Mouse (Mus musculus): ENCODE measurements around the gene Etv6.

Gene Etv6

DNA sequence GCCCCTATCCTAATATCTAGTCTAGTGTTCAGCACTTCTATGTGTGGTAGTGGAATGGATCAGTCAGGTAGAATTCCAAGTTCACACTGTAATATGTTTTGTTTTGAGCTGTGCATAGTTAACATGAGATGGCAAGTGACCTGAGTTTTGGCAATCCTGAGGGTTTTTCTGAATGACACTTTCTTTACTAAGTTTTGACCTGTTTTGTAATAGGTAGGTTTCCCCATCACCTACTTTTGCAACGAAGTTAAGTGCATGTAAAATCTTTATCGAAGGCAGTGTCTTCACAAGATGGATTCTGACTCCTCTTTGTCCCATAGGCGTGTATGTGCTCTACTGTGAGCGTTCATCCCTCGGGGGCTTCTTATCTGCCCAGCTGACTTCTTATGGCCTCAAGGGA, 74.7 kb downstream of the Etv6 start:
- in situ Hi-C loops (cut with MboI, MseI), result no loop called here

DNA sequence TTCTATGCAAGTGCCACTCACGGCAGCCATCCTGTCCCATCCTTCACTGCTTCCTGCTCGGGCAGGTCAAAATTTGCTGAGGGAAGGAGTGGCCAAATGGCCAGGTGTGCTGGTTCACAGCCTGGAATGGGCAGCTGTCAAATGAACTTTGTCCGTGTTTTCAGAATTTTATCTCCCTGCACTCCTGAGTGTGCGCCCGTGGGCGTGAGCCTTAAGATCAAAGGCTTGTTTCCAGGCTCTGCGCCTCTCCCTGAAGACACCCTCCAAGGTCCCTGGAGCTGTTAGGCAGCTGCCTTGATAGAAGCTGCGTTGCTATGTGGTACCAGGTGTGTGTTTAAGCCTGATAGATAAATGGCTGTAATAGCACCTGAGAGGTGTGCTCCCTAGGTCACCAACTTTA, 76.1 kb downstream of the Etv6 start:
- in situ Hi-C loops (cut with MboI, MseI), result no loop called here

DNA sequence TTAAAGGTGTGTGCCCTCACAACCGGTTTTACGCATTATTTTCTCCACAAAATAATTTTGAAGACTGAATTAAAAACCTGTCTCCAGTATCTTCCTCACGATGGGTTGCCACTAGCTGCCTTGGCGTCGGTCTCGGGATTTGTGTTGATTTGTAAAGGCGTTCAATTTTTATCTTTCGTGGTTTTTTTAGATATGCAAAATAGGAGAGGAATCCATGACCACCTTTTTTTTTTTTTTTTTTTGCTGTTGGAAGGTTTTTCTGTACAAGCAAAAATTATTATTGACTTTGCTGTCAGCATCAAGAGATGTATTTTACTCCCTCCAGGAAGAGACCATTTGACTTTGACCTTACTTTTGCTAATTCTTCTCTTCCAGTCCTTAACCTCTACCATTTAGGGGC, 77.3 kb downstream of the Etv6 start:
- in situ Hi-C loops (cut with MboI, MseI), result no loop called here

DNA sequence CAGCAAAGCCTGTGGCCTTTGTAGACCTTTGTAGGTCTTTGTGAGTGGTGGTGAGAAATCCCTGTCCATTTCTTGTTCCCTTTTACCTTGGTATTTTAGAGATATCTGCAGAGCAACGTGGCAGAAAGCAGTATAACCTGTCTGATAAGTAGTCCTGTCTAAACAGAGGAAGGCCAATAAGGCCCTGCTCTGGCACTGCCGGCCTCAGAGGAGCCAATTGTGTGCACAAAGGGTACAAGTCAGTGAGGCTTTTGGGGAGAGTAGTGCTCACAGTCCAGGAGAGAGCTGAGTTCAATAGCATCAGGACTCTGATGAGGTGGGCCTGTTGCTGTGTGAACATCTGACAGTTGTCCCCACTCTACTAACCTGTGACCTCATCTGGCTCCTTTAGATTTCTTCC, 77.7 kb downstream of the Etv6 start:
- in situ Hi-C loops (cut with MboI, MseI), result no loop called here

DNA sequence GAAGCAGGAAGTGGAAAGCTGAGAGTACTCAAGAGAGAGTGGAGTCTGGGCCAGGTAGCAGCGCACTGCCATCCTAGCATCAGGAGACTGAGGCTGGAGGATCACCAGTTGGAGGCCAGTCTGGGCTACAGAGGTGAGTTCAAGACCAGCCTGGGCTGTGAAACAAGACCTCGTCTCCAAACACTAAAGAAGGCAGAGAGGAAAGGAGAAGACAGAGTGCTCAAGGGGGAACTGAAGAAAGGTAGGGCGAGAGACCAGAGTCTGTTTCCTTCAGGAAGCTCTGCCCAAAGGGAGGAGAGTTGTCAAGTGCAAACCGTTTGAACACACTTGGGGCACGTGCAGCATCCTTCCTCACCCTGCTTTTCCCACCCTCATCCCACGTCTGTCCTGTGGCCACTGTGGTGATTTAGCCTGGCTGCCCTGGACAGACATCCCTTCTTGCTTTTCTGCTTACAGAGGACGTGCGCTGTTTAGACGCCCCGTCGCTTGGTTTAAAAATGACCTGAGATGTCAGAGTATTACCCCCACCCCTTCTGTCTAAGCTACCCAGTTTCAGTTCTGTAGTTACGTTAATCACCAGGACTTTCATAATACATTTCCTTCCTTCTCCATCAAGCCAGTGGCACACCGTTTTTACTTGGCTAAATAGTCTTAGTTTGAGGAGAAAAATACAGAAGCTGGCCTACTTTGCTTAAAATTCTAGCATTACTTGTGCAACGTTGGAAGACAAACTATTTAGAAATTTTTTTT, 79.9 kb downstream of the Etv6 start:
- in situ Hi-C loops (cut with MboI, MseI), result no loop called here

DNA sequence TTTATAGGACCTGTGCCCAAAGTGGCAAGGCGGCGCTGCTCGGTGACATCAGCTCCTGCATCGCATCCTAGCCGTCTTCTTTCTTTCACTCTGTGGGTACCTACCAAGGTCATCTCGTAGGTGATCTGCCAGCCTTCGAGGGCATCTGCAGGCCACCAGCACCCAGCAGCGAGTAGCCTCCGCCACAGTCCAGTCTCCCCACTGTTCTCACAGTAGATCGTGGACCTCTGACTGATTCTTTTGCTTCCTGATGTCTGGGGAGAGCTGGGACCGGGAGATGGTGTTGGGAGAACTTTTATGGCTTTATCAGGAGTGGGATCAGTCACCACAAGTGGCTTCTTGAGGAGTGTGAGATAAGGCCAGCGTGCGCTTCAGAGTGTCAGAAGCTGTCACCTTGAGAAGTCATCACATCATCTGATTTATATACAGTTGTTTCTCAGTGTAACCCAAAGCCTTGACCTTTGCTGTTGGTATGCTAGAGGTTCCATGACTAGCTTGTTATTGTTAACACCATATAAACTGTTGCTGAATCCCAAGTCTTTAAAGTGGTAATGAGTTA, 82.0 kb downstream of the Etv6 start:
- in situ Hi-C loops (cut with MboI, MseI), result no loop called here

DNA sequence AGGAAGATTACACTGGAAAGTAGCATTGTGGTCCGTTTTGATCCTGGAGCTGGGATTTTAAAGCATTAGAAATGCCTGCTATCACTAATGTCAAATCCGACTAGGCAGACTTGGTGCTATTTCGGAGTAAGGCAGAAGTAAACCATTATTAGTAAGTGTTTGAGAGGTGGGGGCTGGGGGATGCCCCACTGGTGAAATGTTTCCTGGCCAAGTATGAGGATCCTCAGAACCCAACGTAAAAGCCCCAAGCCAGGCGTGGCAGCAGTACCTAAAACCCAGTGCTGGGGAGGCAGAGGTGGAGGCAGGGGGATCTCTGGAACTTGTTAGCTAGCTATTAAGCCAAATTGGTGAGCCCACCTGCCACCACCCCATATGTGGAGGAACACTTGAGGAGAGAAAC, 83.0 kb downstream of the Etv6 start:
- in situ Hi-C loops (cut with MboI, MseI), result no loop called here

DNA sequence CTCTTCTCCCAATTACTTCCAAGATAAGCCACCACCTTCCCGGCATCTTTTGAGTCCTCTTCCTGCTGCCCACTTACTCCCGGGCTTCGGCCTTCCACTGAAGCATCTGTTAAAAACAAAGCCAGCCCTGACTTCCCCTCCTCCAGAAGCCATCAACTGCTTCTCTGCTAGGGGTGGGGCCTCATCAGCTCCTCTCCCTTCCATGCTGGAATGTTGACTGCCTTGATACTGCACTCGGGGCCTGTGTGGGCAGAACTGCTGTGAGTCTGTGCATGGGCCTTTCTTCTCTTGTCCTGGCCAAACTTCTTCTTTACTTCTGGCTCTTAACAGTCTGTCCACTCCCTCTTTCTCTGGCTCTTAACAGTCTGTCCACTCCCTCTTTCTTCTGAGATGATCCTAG, 83.6 kb downstream of the Etv6 start:
- in situ Hi-C loops (cut with MboI, MseI), result no loop called here

DNA sequence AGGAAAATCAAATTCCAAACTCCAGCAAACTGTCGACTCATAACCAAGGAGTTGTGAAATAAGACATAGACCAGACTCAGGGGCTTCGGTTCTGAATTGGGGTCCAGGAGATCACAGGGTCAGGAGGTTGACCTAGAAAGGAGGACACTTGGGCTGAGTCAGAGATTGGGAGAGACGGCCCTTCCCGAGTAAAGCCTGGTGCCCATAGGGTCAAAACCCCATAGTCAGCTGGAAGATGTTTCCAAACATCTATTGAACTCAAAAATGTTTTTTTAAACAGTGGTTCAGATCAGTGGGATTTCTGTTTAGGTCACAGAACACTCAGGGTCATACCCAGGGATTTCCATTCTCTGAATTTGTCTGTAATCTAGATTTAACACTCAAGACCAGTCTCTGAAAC, 84.7 kb downstream of the Etv6 start:
- in situ Hi-C loops (cut with MboI, MseI), result no loop called here

DNA sequence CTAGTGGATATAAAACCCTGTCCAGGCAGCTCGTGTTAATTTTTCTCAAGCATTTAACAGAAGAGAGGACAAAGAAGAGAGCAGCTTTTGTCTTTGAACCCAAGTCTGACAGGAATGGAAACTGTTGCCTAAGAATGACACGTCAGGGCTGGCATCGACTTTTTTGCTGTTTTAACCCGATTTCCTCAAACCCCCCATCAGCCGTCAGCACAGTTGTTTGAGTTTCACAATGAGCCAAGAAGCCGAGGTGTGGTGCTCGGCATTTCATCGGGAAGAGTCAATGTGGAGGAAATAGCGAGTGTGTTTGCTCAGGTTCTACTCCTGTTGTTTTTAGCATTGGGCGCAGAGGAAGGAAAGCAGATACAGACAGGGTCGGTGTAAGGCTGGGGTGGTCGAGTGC, 85.2 kb downstream of the Etv6 start:
- in situ Hi-C loops (cut with MboI, MseI), result no loop called here

DNA sequence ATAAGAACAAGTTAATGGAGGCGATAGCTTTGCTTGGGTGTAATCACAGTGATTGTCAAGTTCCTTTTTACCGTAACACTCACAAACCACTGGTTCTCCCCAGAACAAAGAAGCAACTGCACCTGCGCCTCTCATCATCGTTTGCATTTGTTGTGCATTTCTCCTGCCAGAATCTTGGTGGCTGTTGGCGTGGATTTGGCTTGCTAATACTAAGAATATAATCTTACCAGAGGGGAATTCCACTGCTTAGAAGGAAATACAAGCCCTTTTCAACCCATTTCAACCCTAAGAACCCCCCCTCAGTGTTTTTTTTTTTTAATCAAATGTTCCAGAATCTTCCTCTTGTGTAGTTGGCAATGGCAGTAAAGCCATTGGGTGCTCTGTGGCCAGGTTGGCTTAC, 87.4 kb downstream of the Etv6 start:
- in situ Hi-C loops (cut with MboI, MseI), result no loop called here

DNA sequence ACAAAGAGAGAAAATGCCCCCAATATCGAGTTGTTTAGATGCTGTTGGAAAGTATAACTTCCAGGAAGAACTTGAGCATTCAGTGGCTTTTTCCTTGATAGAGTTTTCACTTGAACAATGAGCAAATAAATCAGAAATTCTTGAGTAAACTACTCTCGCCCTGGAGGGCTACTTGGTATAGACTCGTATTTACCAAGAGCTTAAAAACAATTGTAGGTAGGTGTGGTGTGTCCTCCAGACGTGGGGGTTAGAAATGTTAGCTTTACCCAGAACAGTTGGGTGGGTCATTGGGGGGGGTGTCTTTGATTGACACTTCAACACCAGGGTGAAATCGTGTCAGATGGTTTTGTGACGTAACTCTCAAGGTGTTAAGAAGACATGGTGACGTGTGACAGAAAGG, 88.0 kb downstream of the Etv6 start:
- in situ Hi-C loops (cut with MboI, MseI), result no loop called here

DNA sequence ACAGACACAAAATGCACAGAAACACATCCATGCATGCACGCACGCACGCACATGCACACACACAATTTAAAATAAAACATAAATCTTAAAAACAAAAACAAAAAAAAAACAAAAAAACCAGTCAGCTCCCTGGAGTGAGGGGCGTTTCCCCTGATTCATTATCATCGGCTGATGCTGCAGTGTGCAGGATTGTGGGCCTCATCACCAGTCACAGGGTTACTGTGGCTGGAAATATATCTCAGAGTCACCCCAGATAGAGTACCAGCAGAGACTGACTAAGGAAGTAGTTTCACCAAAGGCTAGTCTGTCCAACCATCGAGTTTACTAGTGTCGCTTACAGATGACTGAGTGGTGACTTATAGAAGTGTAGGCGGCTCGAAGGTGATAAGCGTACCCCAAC, 88.8 kb downstream of the Etv6 start:
- in situ Hi-C loops (cut with MboI, MseI), result no loop called here

DNA sequence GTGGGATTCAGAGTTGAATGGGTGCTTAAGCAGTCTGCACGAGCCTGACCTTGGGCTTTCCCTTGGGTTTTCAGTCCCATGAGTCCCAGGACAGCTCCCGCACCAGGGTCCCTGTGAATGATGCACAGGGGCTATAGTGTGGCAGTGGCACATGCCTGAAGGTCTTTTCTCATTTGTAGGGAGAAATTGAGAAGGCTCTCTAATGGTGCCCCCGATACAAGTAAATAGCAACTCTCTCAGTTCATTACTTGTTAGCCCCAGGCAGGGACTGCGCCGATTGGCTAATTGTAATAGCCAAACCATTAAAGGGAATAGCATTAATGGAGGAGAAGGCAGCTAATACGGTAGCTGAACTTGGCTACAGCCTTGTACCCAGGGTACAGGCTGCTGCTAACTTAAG, 92.5 kb downstream of the Etv6 start:
- in situ Hi-C loops (cut with MboI, MseI), result loop anchor here (25.0 kb wide), 1 partner anchor 1834 kb away; no protein-coding TSS in a partner anchor

DNA sequence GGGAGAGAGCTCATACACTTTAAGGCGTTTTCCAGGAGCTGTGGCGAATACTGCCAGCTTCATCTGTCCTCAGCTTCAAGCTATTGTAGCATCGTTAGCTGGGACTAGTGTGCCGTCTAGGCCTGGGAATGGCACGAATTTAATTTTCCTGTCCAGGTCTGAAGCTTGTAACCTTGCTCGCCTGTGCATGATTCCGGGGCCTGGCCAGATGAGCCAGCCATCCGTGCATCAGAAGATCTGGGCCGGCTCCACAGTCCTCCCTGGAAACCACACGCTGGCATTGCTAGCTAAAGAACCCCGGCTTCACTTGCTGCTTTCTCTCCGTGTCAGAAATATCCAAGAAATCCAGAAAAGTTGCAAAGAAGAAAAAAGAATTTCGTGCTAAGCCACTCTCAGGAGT, 93.1 kb downstream of the Etv6 start:
- in situ Hi-C loops (cut with MboI, MseI), result loop anchor here (25.0 kb wide), 1 partner anchor 1834 kb away; no protein-coding TSS in a partner anchor

DNA sequence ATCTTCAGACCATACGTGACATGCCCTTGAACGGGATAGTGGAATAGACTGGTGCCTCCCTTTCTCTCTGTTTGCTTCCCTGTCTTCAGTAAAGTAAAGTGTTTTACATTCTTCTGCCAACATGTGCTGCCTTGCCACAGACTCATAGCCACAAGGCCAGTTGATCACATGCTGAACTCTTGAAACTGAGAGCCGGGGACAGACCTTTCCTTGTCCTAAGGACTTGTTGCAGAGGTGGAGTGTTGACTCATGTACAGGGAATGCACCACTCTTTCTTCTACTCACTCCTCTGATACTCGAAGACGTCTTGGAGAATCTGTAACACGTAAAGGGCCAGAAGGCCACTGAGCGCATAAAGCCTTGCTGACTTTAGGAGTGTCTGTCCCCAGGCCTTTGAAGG, 94.3 kb downstream of the Etv6 start:
- in situ Hi-C loops (cut with MboI, MseI), result loop anchor here (25.0 kb wide), 1 partner anchor 1832 kb away; no protein-coding TSS in a partner anchor

DNA sequence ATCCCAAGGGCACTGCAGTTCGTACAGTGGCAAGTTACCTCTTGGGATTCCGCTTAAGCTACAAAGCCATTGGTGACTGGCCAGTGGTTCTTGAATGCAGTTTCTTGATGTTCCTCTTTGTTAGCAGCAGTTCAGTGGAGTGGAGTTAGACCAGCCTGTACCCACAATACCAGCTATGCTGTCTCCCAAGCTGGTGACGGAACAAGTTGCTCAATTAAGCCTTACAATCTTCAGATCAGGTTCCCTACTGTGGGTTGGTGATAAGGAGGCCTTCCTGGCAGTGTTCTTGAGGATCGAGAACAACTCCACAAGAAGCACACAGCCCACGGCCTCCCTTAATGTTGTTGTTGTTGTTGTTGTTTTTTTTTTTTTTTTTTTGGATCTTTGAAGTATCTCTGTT, 95.3 kb downstream of the Etv6 start:
- in situ Hi-C loops (cut with MboI, MseI), result loop anchor here (25.0 kb wide), 1 partner anchor 1831 kb away; no protein-coding TSS in a partner anchor

DNA sequence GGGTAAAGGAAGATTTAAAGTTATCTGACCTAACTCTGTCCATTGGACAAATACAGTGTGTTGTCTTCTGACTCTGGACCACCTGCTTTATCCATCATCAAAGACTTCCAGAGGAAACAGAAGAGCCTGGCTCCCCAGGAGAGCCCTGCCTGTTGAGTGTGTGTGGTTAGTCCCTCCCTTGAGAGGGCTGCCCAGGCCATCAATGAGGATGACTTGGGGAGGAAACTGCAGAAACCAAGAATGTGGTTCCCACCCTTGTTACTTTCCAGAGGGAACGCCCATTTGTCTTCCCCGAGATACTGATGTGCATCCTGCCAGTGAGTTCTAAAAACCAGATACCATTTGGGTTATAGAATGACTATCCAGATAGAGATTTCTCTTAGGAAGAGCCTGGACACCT, 96.1 kb downstream of the Etv6 start:
- in situ Hi-C loops (cut with MboI, MseI), result loop anchor here (25.0 kb wide), 1 partner anchor 1831 kb away; no protein-coding TSS in a partner anchor

DNA sequence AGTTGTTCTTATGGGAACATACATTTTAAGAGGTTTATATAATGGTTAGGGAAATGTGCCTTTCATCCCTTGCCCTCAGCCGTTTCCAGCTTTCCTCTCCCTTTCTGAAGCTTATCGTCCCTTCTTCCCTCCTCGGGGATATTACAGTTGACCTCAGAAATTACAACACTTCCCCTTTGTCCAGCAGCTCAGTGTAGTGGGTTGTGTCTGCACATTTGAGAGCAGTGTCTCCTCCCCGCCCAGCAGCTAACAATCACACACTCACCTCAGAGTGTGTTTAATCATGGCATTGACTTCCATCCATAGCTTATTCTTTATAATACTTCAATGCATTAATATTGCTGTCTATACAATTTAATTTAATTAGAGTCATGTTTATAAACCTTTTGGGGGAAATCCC, 98.3 kb downstream of the Etv6 start:
- in situ Hi-C loops (cut with MboI, MseI), result loop anchor here (25.0 kb wide), 1 partner anchor 1829 kb away; no protein-coding TSS in a partner anchor

DNA sequence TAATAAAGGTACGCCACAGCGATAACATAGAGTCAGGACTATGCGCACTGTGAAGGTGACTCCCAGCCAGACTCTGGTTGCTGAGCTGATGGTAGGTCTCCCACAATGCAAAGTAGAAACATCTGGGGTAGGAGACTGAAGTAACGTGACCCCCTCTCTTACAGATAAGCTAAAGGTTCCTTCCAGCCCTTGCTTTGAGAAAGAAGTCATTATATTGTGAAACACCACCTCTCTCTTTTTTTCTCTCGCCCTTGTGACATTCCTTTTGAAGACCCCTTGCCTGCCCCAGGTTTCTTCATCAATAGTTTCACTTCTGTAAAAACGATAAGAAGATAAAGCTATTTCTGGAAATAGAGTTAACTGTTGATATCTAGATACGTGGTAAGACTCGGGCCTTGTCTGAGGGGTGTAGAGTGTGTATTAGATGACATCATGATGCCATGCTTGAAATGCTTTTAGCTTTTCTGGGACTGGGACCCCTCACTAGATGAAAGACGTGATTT, 99.4 kb downstream of the Etv6 start:
- in situ Hi-C loops (cut with MboI, MseI), result loop anchor here (25.0 kb wide), 1 partner anchor 1827 kb away; no protein-coding TSS in a partner anchor

DNA sequence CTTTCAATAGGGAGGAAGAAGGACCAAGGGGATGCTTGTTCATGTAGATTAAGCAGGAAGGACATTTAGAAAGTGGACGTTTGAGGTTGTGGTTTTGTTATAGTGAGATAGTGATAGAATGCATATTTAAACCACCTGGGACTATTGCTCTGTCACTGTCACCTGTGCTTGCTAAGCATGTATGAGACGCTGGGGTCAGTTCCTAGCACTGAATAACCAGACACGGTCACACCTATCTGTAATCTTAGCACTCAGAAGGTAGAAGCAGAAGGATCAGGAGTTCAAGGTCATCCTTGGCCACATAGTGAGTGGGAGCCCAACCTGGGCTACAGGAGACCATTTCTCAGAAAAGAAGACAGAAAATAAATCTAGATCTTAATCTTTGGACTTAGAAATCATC, 100.8 kb downstream of the Etv6 start:
- in situ Hi-C loops (cut with MboI, MseI), result loop anchor here (25.0 kb wide), 1 partner anchor 1826 kb away; no protein-coding TSS in a partner anchor

DNA sequence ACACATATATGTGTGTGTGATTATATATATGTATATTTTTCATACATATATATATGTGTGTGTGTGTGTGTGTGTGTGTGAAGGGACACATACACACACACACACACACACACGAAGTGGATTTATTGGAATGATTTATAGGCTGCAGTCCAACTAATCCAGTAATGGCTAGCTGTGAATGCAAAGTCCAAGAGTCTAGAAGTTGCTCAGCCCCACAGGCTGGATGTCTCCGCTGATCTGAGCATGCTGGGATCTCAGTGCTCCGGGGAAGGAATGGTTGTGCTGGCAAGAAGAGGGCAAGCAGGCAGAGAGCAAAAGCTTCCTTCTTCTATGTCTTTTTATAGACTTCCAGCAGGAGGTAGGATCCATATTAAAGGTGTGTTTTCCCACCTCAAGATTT, 103.9 kb downstream of the Etv6 start:
- in situ Hi-C loops (cut with MboI, MseI), result loop anchor here (25.0 kb wide), 1 partner anchor 1823 kb away; no protein-coding TSS in a partner anchor
